Mouse (Mus musculus) intestine, postnatal 0 days (tissue): Measurements from ENCODE around the gene Coa4. TPM values are rescaled to one million over a fixed set of nuclear protein-coding genes. Genes with fewer than 3 reads are reported as not detected.
A peak's percentile ranks its signal among the peaks of the same experiment; 100 is the strongest.

Source experiments
- ATAC-seq: fragments of 200-750 bp; cut with Nextera tagmentation; 2 replicates; pipeline ENCODE4 v1.8.0; 2017; ENCODE audit warnings: mild to moderate bottlenecking, moderate TSS enrichment, moderate library complexity
- H3K27ac ChIP-seq: fragments of 300-500 bp; sonication (generic); 2 replicates; pipeline ENCODE4 v1.5.1; 2014; ENCODE audit warnings: mild to moderate bottlenecking, low read depth, low read length, moderate library complexity
- H3K27me3 ChIP-seq: fragments of 300-500 bp; sonication (generic); replicated peaks from 2 replicates; pipeline ENCODE4 v1.6.1; 2014; ENCODE audit warnings: low read length, mixed read lengths; ENCODE audit not compliant: control insufficient read depth, insufficient read depth
- H3K36me3 ChIP-seq: fragments of 300-500 bp; sonication (generic); 2 replicates; pipeline ENCODE4 v1.6.1; 2014; ENCODE audit warnings: mild to moderate bottlenecking, moderate library complexity; ENCODE audit not compliant: control insufficient read depth, insufficient read depth
- H3K4me1 ChIP-seq: fragments of 300-500 bp; sonication (generic); replicated peaks from 2 replicates; pipeline ENCODE4 v1.6.1; 2014; ENCODE audit warnings: antibody characterized with exemption, low read length, mixed read lengths; ENCODE audit not compliant: control insufficient read depth, insufficient read depth
- H3K4me2 ChIP-seq: fragments of 300-500 bp; sonication (generic); replicated peaks from 2 replicates; pipeline ENCODE4 v1.6.1; 2014; ENCODE audit warnings: low read depth, mild to moderate bottlenecking, moderate library complexity
- H3K4me3 ChIP-seq: fragments of 300-500 bp; sonication (generic); 2 replicates; pipeline ENCODE4 v1.5.1; 2014; ENCODE audit warnings: low read depth, low read length
- H3K9ac ChIP-seq: fragments of 300-500 bp; sonication (generic); 2 replicates; pipeline ENCODE4 v1.6.1; 2014; ENCODE audit warnings: mild to moderate bottlenecking, low read depth, low read length
- H3K9me3 ChIP-seq: fragments of 300-500 bp; sonication (generic); 2 replicates; pipeline ENCODE4 v1.6.1; 2016; ENCODE audit warnings: mixed run types; ENCODE audit not compliant: control insufficient read depth
- CTCF ChIP-seq: sonication (generic); IDR thresholded peaks from 2 replicates; pipeline ENCODE4 v1.5.1; 2016; ENCODE audit warnings: low read depth, mild to moderate bottlenecking, control low read depth, antibody characterized with exemption, moderate library complexity
- WGBS: fragments of 180-500 bp; shearing (Covaris S2); extraction: QIAGEN DNeasy Blood & Tissue Kit; methylation state at CpG from one replicate; pipeline ENCODE4 v1.1.7; 2014; 5-methylcytosine and 5-hydroxymethylcytosine counted together
- polyA plus RNA-seq: library from polyadenylated mRNA; unstranded; fragments of >200 nt; fragmentation: Nextera tagmentation; extraction: Ambion mirVana; gene quantifications from 2 replicates; pipeline ENCODE4 v1.2.1, GENCODE M21; 2015

Coa4 gene
- polyA plus RNA-seq, 1 experiment from 2014 or later, result 54.1 TPM

DNA sequence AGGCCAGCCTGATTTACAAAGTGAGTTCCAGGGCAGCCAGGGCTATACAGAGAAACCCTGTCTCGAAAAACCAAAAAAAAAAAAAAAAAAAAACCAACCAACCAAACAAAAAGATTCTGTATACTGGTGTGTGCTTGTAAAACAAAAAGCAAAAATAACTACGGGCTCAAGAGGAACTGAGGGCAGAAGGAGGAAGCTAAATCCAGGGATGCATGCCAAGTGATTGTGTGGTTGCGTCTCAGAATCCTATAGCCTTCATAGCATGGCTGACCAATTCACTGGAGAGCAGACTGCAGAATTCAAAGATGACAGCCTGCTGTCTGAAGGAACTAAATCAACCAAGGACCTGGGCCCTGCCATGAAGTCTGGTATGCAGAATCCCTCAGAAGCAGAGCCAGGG, 2.7 kb upstream of the Coa4 start:
- H3K27ac ChIP-seq, result no peak overlapping the region
- no peak overlapping the region for H3K4me3 ChIP-seq
- peaks cover 8% of the 10 kb centered on the region for H3K36me3 ChIP-seq
- no peak for ATAC-seq
- no peaks in the 10 kb centered on the region for H3K27me3 ChIP-seq
- TF ChIP-seq CTCF, result no peak
- H3K4me2 ChIP-seq, result no peak overlapping the region
- H3K9ac ChIP-seq, result no peak overlapping the region
- H3K9me3 ChIP-seq, result no peaks in the 10 kb centered on the region
- H3K4me1 ChIP-seq, result peaks cover 5% of the 10 kb centered on the region; the same call in 1 of the 2 replicates
- 81% methylated on average over 3 of the region's 3 CpGs for WGBS

DNA sequence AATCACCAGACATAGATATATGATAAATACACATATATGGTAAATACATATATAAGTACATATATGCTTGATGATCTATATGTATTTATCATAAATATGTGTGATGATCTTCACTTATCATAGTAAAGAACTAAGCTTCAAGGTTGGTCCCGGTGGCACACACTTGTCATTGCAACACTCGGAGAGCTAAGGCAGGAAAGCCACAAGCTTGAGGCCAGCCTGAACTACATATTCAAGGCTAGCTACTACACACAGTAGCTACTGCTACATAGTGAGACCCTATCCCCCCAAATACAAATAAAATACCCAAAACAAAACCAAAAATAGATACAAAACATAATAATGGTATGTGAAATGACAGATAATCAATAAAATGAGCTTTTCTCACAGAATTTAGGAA, 1.0 kb upstream of the Coa4 start:
- no peak overlapping the region for H3K4me3 ChIP-seq
- TF ChIP-seq CTCF, result no peak
- no peaks in the 10 kb centered on the region for H3K27me3 ChIP-seq
- H3K4me2 ChIP-seq, result no peak overlapping the region
- peaks cover 5% of the 10 kb centered on the region; the same call in 1 of the 2 replicates for H3K4me1 ChIP-seq
- H3K9ac ChIP-seq, result no peak overlapping the region
- no peaks in the 10 kb centered on the region for H3K9me3 ChIP-seq
- WGBS, result 65% methylated on average over 2 of the region's 2 CpGs
- H3K27ac ChIP-seq, result no peak overlapping the region
- H3K36me3 ChIP-seq, result peaks cover 15% of the 10 kb centered on the region
- no peak for ATAC-seq

- peak overlapping the region; percentile 44 for H3K4me3 ChIP-seq
- peaks cover 15% of the 10 kb centered on the region for H3K36me3 ChIP-seq
- H3K9me3 ChIP-seq, result no peaks in the 10 kb centered on the region
- WGBS, result 12% methylated on average over 7 of the region's 7 CpGs
- H3K9ac ChIP-seq, result peak overlapping the region; percentile 43
- peak; percentile 57 for ATAC-seq
- peak overlapping the region; percentile 67 for H3K4me2 ChIP-seq
- H3K27ac ChIP-seq, result peak overlapping the region; percentile 80
- H3K27me3 ChIP-seq, result no peaks in the 10 kb centered on the region
- H3K4me1 ChIP-seq, result peaks cover 5% of the 10 kb centered on the region; the same call in 1 of the 2 replicates
- no peak for TF ChIP-seq CTCF
Observed at GRCm38 (mm10) chr7:100537519-100537902, 640 bp downstream of the Coa4 start.

DNA sequence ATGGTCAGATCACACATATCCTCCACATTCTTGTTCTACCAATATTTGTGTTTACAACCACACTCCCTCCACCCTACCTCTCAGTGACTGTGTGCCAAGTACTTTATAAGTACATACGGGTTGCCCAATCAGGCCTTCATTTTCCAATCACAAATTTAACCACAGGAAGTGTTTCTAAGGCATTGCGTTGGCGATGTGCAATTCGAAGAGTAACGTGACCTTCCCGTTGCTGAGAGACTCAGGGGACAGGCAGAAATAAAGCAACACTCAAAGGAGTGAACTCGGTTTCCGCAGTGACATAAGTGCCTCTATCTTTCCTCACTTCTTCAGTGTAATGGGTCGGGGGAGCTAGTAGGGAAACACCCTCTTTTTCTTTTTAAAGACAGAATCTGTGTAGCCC, 2.6 kb downstream of the Coa4 start:
- H3K4me2 ChIP-seq, result no peak overlapping the region
- H3K4me1 ChIP-seq, result peaks cover 5% of the 10 kb centered on the region; the same call in 1 of the 2 replicates
- no peak for TF ChIP-seq CTCF
- no peaks in the 10 kb centered on the region for H3K9me3 ChIP-seq
- peaks cover 15% of the 10 kb centered on the region for H3K36me3 ChIP-seq
- H3K27ac ChIP-seq, result no peak overlapping the region
- no peaks in the 10 kb centered on the region for H3K27me3 ChIP-seq
- WGBS, result 94% methylated on average over 9 of the region's 9 CpGs
- H3K9ac ChIP-seq, result no peak overlapping the region
- no peak for ATAC-seq
- H3K4me3 ChIP-seq, result no peak overlapping the region

DNA sequence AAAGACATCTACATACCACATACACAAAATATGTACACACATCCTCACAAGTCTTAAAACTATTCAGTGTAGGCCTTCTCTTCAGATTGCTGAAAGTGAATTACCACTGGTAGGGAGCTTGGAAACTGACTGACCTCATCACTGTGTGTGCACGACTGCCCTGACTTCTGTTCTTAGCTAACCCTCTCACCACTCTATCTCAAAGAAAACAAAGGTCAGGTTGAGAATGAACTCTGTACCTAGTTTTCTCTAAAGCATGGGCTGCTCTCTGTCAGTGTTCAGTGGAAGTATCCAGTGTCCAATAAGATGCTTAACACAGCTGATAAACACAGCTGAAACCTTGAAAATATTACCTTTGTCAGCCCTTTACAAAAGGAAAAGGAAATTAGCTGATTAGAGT, 7.6 kb downstream of the Coa4 start:
- 22% methylated on average over 1 of the region's 1 CpGs for WGBS

DNA sequence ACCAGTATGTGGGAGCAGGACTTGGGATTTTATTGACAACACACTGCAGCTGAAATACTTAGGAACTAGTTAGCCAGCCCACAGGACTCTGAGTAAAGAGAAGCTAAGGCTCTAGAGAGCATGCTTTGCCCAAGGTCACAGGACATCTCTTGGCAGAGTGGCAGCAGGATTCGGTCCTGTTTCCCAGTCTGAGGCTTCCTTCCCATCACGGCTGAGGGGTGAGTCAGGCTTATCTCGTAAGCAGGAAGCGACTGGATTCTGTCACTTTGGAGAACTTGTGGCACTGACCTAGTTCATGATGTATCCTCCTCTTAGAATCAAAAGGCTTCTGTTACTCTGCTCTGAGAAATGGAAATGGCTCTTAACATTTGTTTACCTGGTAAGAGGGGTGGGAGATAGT, 10.8 kb downstream of the Coa4 start:
- no peak for ATAC-seq
- H3K9ac ChIP-seq, result no peak overlapping the region
- TF ChIP-seq CTCF, result no peak
- H3K4me1 ChIP-seq, result no peaks in the 10 kb centered on the region
- no peak overlapping the region for H3K4me2 ChIP-seq
- H3K36me3 ChIP-seq, result peaks cover 12% of the 10 kb centered on the region; the same call in 1 of the 2 replicates
- no peaks in the 10 kb centered on the region for H3K9me3 ChIP-seq
- 52% methylated on average over 4 of the region's 4 CpGs for WGBS
- H3K27ac ChIP-seq, result no peak overlapping the region
- H3K27me3 ChIP-seq, result no peaks in the 10 kb centered on the region
- H3K4me3 ChIP-seq, result no peak overlapping the region

More for the DNA sequence above, 7.6 kb downstream of the Coa4 start:
- H3K9me3 ChIP-seq, result no peaks in the 10 kb centered on the region
- peak; percentile 94 for ATAC-seq
- H3K9ac ChIP-seq, result no peak overlapping the region
- H3K36me3 ChIP-seq, result peaks cover 16% of the 10 kb centered on the region
- 0 out of 2 replicates have a peak overlapping the region, but pooled peaks have one; percentile 18 for H3K4me2 ChIP-seq
- H3K4me3 ChIP-seq, result no peak overlapping the region
- no peaks in the 10 kb centered on the region for H3K27me3 ChIP-seq
- H3K4me1 ChIP-seq, result no peaks in the 10 kb centered on the region
- TF ChIP-seq CTCF, result no peak
- H3K27ac ChIP-seq, result peak overlapping the region; percentile 80; the same call in 1 of the 2 replicates

DNA sequence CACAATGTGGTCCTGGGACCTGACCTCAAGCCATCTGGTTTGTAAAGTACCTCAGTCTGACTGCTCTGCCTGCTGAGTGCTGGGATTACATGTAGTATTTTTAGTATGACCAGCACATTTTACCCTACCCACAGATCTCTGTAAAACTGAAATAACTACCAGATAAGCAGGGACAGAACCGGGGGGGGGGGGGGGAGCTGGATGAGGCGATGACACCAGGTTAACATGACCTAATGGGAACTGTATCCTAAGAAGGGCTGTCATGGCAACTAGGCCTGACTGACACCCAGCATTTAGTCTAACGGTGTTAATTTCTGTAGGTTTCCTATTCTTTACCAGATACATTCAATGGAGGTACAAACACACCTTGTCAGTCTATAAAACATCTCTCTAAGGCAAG, 12.9 kb downstream of the Coa4 start:
- Histone ChIP-seq H3K27me3 (no peaks in the 10 kb centered on the region), H3K36me3 (peaks cover 12% of the 10 kb centered on the region; the same call in 1 of the 2 replicates), H3K9ac (no peak overlapping the region), H3K4me2 (no peak overlapping the region), H3K4me1 (no peaks in the 10 kb centered on the region), H3K4me3 (no peak overlapping the region), H3K9me3 (no peaks in the 10 kb centered on the region), H3K27ac (no peak overlapping the region)
- TF ChIP-seq CTCF, result no peak
- ATAC-seq, result no peak
- 91% methylated on average over 3 of the region's 3 CpGs for WGBS
